Comparison of ENCODE assay signal across 25 mouse cellular contexts in the genomic region with DNA sequence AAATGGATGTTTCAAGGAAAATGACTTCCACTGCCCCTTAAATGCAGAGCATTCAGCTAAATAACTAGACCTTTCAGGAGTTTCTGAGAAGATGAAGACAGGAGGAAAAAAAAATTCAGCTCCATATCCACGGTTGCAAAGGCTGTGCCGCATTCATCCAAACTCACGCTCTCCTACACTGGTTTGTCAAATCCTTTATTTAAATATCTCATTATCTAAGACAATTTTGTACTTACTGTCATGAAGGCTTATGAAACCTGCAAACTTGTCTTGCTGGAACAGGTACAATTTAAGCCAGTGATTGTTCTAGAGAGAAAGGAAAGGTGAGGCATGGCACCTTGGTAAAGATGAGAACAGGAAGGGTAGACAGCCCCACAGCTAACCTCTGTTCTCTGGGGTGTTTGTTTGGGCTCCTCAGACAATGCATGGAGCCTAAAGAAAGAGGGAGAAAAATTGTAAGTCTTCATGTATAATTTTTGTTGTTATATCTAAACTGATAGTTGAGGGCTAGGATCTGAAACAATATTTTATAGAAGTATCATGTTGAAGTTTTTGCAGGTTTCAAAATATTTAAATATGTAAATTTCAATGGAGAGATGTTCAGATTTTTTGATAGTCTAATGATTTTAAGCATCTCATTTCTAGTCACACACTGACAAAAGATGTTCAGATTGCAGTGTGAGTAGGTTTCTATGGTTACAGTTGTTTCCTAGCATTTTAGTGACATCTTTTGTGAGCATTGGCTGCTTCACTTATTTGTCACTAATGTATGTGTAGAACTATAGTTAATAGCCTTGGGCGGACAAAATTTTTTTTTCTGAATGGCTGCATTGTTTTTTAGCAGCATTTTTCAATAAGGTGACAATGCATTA.
DNase-seq lines count a peak whose midpoint lies in the region; ATAC-seq and TF ChIP-seq lines count a peak whose summit lies in the region.
"Had no signal": no experiment of that assay in that cellular context is flagged by ENCODE, and none has a peak within 500 bp of the region (broad histone marks: within the 10 kb centered on the region; RNA-seq: fewer than 3 reads in every experiment).

No protein-coding gene starts in this region.

- DNase-seq in forebrain, embryonic 11.5 days (ENCODE audit: low spot score), result no peak
- no peak for DNase-seq in midbrain, embryonic 11.5 days (ENCODE audit: low spot score, missing footprints)
- no peak for DNase-seq in stomach, postnatal 0 days (ENCODE audit: low spot score)
- DNase-seq: adrenal gland, postnatal 14 days; cerebellum, adult 11 months; cerebellum, postnatal 10 days; gastrocnemius, postnatal 36 days; kidney, adult 2 months; kidney, postnatal 10 days; liver; lung, postnatal 36 days; thymus, adult 18-20 months; thymus, postnatal 36 days had no signal

- H3K36me3 ChIP-seq in forebrain, embryonic 13.5 days (ENCODE audit: poor library complexity, severe bottlenecking), result no peaks in the 10 kb centered on the region
- H3K36me3 ChIP-seq in forebrain, embryonic 11.5 days (ENCODE audit: control insufficient read depth, insufficient read depth, low read length), result no peaks in the 10 kb centered on the region
- H3K36me3 ChIP-seq in midbrain, embryonic 13.5 days, result no peaks in the 10 kb centered on the region
- no peaks in the 10 kb centered on the region for H3K36me3 ChIP-seq in midbrain, embryonic 11.5 days (ENCODE audit: control insufficient read depth, insufficient read depth, low read length)
- H3K36me3 ChIP-seq in forebrain, embryonic 16.5 days (ENCODE audit: control insufficient read depth, insufficient read depth), result no peaks in the 10 kb centered on the region
- H3K36me3 ChIP-seq in stomach, postnatal 0 days (ENCODE audit: control insufficient read depth, insufficient read depth, low read length), result no peaks in the 10 kb centered on the region
- H3K36me3 ChIP-seq: embryonic facial prominence, embryonic 10.5 days; heart, embryonic 15.5 days; limb, embryonic 10.5 days; liver, embryonic 15.5 days; lung, embryonic 15.5 days; neural tube, embryonic 13.5 days; stomach, embryonic 15.5 days had no signal

- H3K9me3 ChIP-seq in forebrain, embryonic 13.5 days (replicated peaks), result no peaks in the 10 kb centered on the region
- no peaks in the 10 kb centered on the region for H3K9me3 ChIP-seq in forebrain, embryonic 11.5 days (ENCODE audit: control insufficient read depth, low read length)
- H3K9me3 ChIP-seq in midbrain, embryonic 13.5 days, result 0 out of 2 replicates have a peak, but pooled peaks cover 4% of the 10 kb centered on the region
- H3K9me3 ChIP-seq in midbrain, embryonic 11.5 days (ENCODE audit: control insufficient read depth, low read length), result no peaks in the 10 kb centered on the region
- no peaks in the 10 kb centered on the region for H3K9me3 ChIP-seq in forebrain, embryonic 16.5 days (ENCODE audit: control insufficient read depth, low read length)
- no peaks in the 10 kb centered on the region for H3K9me3 ChIP-seq in stomach, postnatal 0 days (ENCODE audit: control insufficient read depth, low read length)
- H3K9me3 ChIP-seq: embryonic facial prominence, embryonic 10.5 days; heart, embryonic 15.5 days; limb, embryonic 10.5 days; liver, embryonic 15.5 days; lung, embryonic 15.5 days; megakaryocyte, embryonic 14.5 days; neural tube, embryonic 13.5 days; stomach, embryonic 15.5 days had no signal

- no peak for TF ChIP-seq CTCF in stomach, postnatal 0 days (IDR thresholded peaks at IDR 0.05; ENCODE audit: low read depth)

- no peak overlapping the region for H3K4me2 ChIP-seq in forebrain, embryonic 13.5 days
- H3K4me2 ChIP-seq in forebrain, embryonic 11.5 days (ENCODE audit: low read depth, low read length, severe bottlenecking), result no peak overlapping the region
- H3K4me2 ChIP-seq in midbrain, embryonic 13.5 days (replicated peaks), result no peak overlapping the region
- H3K4me2 ChIP-seq in midbrain, embryonic 11.5 days, result no peak overlapping the region
- 0 out of 2 replicates have a peak overlapping the region, but pooled peaks have one; percentile 13 for H3K4me2 ChIP-seq in forebrain, embryonic 16.5 days (ENCODE audit: low read length)
- no peak overlapping the region for H3K4me2 ChIP-seq in stomach, postnatal 0 days (replicated peaks; ENCODE audit: low read depth)
- H3K4me2 ChIP-seq: heart, embryonic 15.5 days; liver, embryonic 15.5 days; lung, embryonic 15.5 days; neural tube, embryonic 13.5 days; stomach, embryonic 15.5 days had no signal

- ATAC-seq in forebrain, embryonic 13.5 days, result peak; percentile 85
- ATAC-seq in forebrain, embryonic 11.5 days (replicated peaks; ENCODE audit: low FRiP score), result no peak
- ATAC-seq in midbrain, embryonic 13.5 days, result peak; percentile 51; the same call in 1 of the 2 replicates
- ATAC-seq in midbrain, embryonic 11.5 days (ENCODE audit: low FRiP score), result no peak
- ATAC-seq in forebrain, embryonic 16.5 days, result peak; percentile 90
- no peak for ATAC-seq in stomach, postnatal 0 days (ENCODE audit: low FRiP score, low TSS enrichment)
- no peak for ATAC-seq in erythroid progenitor cell, adult 5-6 weeks (replicated peaks; ENCODE audit: low FRiP score, poor library complexity, severe bottlenecking)

- H3K4me1 ChIP-seq in forebrain, embryonic 13.5 days, result peaks cover 30% of the 10 kb centered on the region
- H3K4me1 ChIP-seq in forebrain, embryonic 11.5 days (replicated peaks; ENCODE audit: control insufficient read depth, insufficient read depth, low read length), result no peaks in the 10 kb centered on the region
- peaks cover 6% of the 10 kb centered on the region; the same call in 1 of the 2 replicates for H3K4me1 ChIP-seq in midbrain, embryonic 13.5 days (replicated peaks)
- H3K4me1 ChIP-seq in midbrain, embryonic 11.5 days (ENCODE audit: control insufficient read depth, insufficient read depth, low read length), result no peaks in the 10 kb centered on the region; the same call in 1 of the 2 replicates
- peaks cover 10% of the 10 kb centered on the region for H3K4me1 ChIP-seq in forebrain, embryonic 16.5 days (replicated peaks; ENCODE audit: control insufficient read depth, insufficient read depth, low read length)
- H3K4me1 ChIP-seq in stomach, postnatal 0 days (replicated peaks; ENCODE audit: control insufficient read depth, insufficient read depth), result no peaks in the 10 kb centered on the region
- H3K4me1 ChIP-seq: heart, embryonic 15.5 days; liver, embryonic 15.5 days; lung, embryonic 15.5 days; megakaryocyte, embryonic 14.5 days; neural tube, embryonic 13.5 days; stomach, embryonic 15.5 days had no signal

- no peaks in the 10 kb centered on the region for H3K27me3 ChIP-seq in forebrain, embryonic 13.5 days
- no peaks in the 10 kb centered on the region for H3K27me3 ChIP-seq in forebrain, embryonic 11.5 days (ENCODE audit: control insufficient read depth, insufficient read depth, low read length)
- H3K27me3 ChIP-seq in midbrain, embryonic 13.5 days, result peaks cover 21% of the 10 kb centered on the region; the same call in 1 of the 2 replicates
- H3K27me3 ChIP-seq in midbrain, embryonic 11.5 days (ENCODE audit: control insufficient read depth, insufficient read depth, low read length), result no peaks in the 10 kb centered on the region
- no peaks in the 10 kb centered on the region for H3K27me3 ChIP-seq in forebrain, embryonic 16.5 days (replicated peaks; ENCODE audit: control insufficient read depth, insufficient read depth, low read length)
- H3K27me3 ChIP-seq in stomach, postnatal 0 days (ENCODE audit: control insufficient read depth, insufficient read depth, low read length), result no peaks in the 10 kb centered on the region
- H3K27me3 ChIP-seq: heart, embryonic 15.5 days; liver, embryonic 15.5 days; lung, embryonic 15.5 days; megakaryocyte, embryonic 14.5 days; neural tube, embryonic 13.5 days; stomach, embryonic 15.5 days had no signal

- H3K4me3 ChIP-seq in forebrain, embryonic 13.5 days, result no peak overlapping the region
- H3K4me3 ChIP-seq in forebrain, embryonic 11.5 days (ENCODE audit: low read depth, low read length), result no peak overlapping the region
- no peak overlapping the region for H3K4me3 ChIP-seq in midbrain, embryonic 13.5 days (replicated peaks)
- no peak overlapping the region for H3K4me3 ChIP-seq in midbrain, embryonic 11.5 days (ENCODE audit: low read depth, low read length)
- H3K4me3 ChIP-seq in forebrain, embryonic 16.5 days (replicated peaks; ENCODE audit: low read length), result no peak overlapping the region
- no peak overlapping the region for H3K4me3 ChIP-seq in stomach, postnatal 0 days (ENCODE audit: low read depth, low read length)
- H3K4me3 ChIP-seq: embryonic facial prominence, embryonic 10.5 days; heart, embryonic 15.5 days; limb, embryonic 10.5 days; liver, embryonic 15.5 days; lung, embryonic 15.5 days; megakaryocyte, embryonic 14.5 days; neural tube, embryonic 13.5 days; stomach, embryonic 15.5 days had no signal

- TF ChIP-seq EP300 in stomach, postnatal 0 days (optimal IDR thresholded peaks at IDR 0.05), result no peak

- peak overlapping the region; percentile 70 for H3K27ac ChIP-seq in forebrain, embryonic 13.5 days
- H3K27ac ChIP-seq in forebrain, embryonic 11.5 days (ENCODE audit: low read depth, low read length), result no peak overlapping the region
- no peak overlapping the region for H3K27ac ChIP-seq in midbrain, embryonic 13.5 days
- H3K27ac ChIP-seq in midbrain, embryonic 11.5 days (ENCODE audit: low read depth, low read length), result no peak overlapping the region
- peak overlapping the region; percentile 86 for H3K27ac ChIP-seq in forebrain, embryonic 16.5 days (ENCODE audit: low read length)
- no peak overlapping the region for H3K27ac ChIP-seq in stomach, postnatal 0 days (replicated peaks)
- H3K27ac ChIP-seq: embryonic facial prominence, embryonic 10.5 days; heart, embryonic 15.5 days; limb, embryonic 10.5 days; liver, embryonic 15.5 days; lung, embryonic 15.5 days; neural tube, embryonic 13.5 days; stomach, embryonic 15.5 days had no signal

- no peak overlapping the region for H3K9ac ChIP-seq in forebrain, embryonic 13.5 days
- H3K9ac ChIP-seq in forebrain, embryonic 11.5 days (ENCODE audit: low read length), result no peak overlapping the region
- no peak overlapping the region for H3K9ac ChIP-seq in midbrain, embryonic 13.5 days (replicated peaks)
- no peak overlapping the region for H3K9ac ChIP-seq in midbrain, embryonic 11.5 days (ENCODE audit: low read length)
- H3K9ac ChIP-seq in forebrain, embryonic 16.5 days (replicated peaks; ENCODE audit: low read depth, low read length), result no peak overlapping the region
- no peak overlapping the region for H3K9ac ChIP-seq in stomach, postnatal 0 days (ENCODE audit: low read length)
- H3K9ac ChIP-seq: heart, embryonic 15.5 days; liver, embryonic 15.5 days; lung, embryonic 15.5 days; neural tube, embryonic 13.5 days; stomach, embryonic 15.5 days had no signal

- WGBS in forebrain, embryonic 13.5 days, result 37% methylated on average over 4 of the region's 4 CpGs
- WGBS in forebrain, embryonic 11.5 days, result 57% methylated on average over 4 of the region's 4 CpGs
- 45% methylated on average over 4 of the region's 4 CpGs for WGBS in midbrain, embryonic 13.5 days
- 67% methylated on average over 4 of the region's 4 CpGs for WGBS in midbrain, embryonic 11.5 days
- WGBS in forebrain, embryonic 16.5 days, result 29% methylated on average over 4 of the region's 4 CpGs
- 74% methylated on average over 4 of the region's 4 CpGs for WGBS in stomach, postnatal 0 days

Comparison
In these comparisons a context has a peak if more than half of its experiments do, and no peak if none do; other contexts are left out.
1. ATAC-seq: peak in forebrain, embryonic 13.5 days (single experiment), midbrain, embryonic 13.5 days (single experiment) and forebrain, embryonic 16.5 days (single experiment); none in forebrain, embryonic 11.5 days (single experiment), midbrain, embryonic 11.5 days (single experiment), stomach, postnatal 0 days (single experiment) and erythroid progenitor cell, adult 5-6 weeks (single experiment).
2. H3K27ac ChIP-seq: peak in forebrain, embryonic 13.5 days (single experiment) and forebrain, embryonic 16.5 days (single experiment); none in forebrain, embryonic 11.5 days (single experiment), midbrain, embryonic 13.5 days (single experiment), midbrain, embryonic 11.5 days (single experiment) and stomach, postnatal 0 days (single experiment).